Mouse (Mus musculus) thymus, postnatal 4 days (tissue): Measurements from ENCODE around the gene Gm867.
A peak's percentile ranks its signal among the peaks of the same experiment; 100 is the strongest.

Experiments used
- DNase-seq: peaks from one replicate; pipeline ENCODE4 v3.0.0; 2021

The Gm867 gene

DNA sequence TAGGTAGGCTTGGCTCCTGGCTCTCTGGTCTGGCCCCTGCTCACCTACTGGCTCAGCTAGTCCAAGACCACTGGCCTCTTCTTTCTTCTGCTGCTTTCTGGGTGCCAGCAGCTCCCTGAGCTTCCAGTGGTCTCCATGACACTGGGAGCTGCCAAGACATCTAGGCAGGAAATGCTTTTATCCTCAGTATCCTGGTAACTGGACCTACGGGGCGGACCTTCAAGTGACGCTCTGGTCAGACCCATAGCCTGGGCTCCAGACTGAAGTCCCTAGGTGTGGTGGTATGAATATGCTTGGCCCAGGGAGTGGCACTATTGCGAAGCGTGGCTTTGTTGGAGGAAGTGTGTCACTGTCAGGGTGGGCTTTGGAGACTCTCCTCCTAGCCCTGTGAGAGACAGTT, at the start of gene Gm867:
Gene Gm867, minus strand, starts transcription at position 153 of the 400 bp plus-strand sequence.
- no peak for DNase-seq

DNA sequence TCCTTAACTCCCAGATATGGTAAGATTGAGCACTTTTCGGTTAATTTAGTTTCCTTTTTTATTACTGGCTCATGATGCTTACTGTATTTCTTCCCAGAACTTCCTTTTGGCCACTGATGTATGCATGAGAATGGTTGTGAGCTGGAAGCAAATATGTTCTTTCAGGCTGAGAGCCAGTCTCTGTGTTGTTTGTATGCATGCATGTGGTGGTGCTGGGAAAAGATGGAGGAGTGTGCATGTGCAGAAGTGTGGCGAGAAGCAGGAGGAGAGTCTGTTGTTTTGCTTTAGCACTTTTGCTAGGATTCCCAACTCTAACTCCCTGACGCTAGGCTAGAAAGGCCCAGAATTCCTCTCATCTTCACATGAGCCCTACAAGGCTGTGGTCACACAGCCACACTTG, 39.0 kb upstream of the Gm867 start:
- DNase-seq: no peak

DNA sequence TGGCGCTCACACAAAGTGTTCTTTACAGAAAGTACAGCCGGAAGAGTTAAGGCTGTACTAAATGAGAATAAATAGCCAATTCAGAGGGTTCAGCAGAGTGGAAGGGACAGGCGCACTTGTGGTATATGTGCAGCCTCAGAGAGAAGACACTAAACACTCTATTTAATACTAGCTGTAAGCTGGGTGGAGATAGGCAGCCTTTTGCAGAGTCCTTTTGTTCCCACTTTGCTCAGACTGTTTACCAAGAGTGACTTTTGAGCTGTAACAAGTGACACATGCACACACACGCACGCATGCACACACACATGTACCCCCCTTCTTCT, 38.3 kb upstream of the Gm867 start:
- no peak for DNase-seq

DNA sequence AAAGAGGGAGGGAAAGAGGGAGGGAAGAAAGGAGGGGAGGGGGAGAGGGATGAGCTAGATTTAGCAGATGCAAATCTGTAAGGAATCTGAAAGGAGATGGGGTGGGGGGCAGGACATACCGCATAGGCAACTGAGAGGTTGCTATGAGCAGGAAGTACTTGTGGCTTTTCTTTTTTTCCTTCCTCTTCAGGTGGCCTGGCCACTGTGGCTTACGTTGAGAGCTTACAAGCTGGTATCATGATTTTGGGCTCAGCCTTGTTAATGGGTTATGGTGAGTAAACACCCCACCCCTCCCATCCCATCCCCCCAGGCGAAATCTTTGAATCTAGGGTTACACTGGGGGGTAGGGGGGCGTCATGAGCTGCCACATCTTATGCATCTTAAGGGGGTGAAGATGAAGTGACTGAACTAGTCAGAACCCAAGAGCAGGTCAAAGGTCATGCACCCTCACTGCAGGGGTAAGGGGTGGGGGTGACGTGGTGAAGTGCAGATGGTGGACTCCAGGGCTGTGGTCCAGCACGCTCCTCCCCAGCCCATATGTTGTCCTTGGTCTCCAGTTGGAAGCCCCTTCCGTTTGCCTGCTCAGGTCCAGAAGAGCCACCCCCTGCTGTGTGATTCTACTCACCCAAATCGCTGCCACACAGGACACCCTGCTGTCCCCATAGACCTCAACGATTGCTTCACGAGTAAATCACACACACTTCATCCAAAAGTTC, 37.8 kb upstream of the Gm867 start:
- no peak for DNase-seq

DNA sequence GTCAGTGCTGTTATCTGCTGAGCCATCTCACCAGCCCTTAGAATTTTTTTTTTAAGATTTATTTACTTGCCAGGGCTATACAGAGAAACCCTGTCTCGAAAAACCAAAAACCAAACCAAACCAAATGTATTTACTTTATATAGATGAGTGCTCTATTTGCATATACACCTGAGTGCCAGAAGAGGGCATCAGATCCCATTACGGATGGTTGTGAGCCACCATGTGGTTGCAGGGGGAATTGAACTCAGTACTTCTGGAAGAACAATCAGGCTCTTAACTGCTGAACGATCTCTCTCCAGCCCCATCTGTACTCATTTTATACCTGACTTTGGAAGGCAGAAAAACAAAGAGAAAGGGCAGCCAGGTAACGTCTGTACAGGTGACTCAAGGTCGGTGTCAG, 34.7 kb upstream of the Gm867 start:
- peak; percentile 46 for DNase-seq

DNA sequence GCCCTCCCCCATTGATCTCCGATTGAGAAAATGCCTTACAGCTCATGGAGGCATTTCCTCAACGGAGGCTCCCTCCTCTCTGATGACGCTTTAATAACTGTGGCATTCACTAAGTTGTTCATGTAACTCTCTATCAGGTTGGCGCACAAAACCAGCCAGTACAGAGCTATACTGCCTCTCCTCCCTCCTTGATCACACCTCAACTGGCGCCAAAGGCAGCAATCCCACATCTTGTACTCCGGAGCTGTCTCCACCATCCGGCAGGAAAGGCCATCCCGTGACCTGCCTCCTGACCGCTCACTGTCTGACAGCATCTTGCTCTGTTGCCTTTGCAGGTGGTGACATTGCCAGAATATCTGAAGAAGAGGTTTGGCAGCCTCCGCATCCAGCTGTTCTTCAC, 33.4 kb upstream of the Gm867 start:
- DNase-seq: no peak

DNA sequence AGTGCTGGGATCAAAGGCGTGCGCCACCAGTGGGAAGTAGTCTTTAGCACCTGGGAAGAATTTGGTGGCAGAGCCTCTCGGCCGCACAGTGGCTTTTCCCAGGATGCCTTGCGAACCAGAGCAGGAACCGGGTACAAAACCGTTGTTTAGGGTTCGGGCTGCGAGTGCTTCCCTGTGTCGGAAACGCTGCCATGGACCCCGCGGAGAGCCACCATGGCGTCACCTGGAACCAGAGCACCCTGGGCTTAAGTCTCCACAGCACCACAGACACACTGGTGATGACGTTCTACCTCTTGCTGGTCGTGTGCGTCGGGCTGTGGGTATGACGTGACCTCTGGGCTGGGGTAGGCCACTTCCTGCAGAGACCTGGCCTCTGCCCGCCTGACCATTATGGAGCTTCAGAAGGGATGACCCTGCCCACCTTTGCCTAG, 13.9 kb upstream of the Gm867 start, which contains the start of gene Gm5134:
Gene Gm5134, plus strand, starts transcription at position 134 of the 431 bp plus-strand sequence.
- DNase-seq: peak; percentile 50

DNA sequence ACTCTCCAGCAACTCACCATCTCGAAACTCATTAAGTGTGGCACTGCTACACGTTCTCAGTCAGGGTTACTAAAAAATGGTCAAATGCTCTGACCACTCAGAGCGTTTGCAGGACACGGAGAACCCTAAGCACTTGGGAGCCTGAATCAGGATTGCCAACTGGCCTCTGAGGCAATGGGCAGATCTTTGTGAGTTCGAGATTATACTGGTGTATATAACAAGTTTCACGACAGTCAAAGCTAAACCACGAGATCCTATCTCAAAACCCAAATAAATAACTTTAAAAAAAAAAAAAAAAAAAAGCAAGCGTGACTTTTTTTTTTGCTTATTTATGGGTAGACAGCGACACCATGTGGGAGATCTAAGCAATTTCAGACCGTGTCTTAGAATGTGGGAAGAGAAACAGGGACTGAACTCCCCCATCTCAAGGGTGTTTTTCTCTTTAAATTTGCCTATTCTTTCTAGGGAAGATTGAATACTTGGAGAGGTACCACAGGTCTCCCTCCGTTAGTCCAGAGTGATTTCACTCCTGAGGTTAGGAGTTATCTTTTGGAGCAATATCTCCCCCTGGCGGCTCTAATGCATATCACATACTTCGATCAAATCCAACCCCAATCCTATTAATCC, 11.1 kb upstream of the Gm867 start:
- DNase-seq: peak; percentile 53

DNA sequence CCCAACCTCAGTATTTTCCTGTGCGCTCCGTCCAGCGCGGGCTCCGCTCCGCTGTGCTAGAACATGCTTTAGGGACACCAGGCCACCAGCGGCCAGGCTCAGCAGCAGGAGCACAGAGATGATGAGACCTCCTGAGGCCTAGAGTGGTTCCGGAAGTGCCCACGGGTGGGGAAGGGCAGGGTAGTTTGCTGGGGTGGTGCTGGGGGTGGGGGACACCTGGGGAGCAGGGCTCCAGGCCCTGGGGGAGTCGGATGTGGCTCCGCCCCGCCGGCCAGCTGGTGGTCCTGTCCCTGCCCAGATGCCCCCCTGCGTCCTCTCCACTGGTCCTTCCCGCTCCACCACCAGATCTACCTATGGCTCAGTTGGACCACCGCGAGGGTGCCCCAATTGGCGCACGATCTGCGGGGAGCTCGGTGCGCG, 10.3 kb upstream of the Gm867 start:
- peak; percentile 68 for DNase-seq

DNA sequence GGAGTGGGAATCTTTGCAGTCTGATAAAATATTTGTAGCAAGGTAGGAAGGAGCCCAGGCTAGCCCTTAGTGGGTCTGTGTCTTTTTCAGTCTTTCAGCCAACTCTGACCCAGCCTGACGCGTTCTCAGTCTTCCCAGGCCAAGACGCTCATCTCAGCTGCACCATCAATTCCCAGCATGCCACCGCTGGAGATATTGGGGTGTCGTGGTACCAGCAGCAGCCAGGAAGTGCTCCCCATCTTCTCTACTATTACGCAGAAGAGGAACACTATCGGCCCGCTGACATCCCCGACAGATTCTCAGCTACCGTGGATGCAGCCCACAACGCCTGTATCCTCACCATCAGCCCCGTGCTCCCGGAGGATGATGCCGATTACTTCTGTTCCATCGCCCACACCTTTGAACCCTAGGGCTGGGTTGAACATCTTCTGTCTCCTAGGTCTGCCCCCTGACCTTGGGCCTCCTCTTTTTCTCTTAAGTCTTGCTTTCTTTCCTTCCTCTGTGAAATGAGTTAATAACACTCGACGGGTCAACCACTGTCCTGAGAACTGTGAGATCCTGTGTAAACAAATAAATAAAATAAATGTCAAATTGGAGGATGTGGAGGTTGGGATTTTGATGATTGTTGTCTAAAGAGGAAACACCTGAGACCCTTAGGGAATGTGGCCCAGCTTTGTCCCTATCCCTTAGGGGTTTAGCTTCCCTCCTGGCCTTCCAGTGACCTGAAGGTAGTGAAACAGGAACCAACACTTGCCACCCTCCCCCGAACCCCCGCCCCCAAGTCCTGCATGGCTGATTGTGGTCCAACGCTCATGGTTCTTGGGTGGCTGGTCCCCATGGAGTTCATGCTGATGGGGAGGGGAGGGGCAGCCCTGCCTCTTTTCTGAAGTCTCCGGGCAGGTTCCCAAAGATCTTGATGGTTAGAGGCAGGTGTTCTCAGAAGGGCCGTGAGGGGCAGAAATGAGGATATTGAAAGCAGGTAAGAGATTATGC, 8.9 kb upstream of the Gm867 start:
- no peak for DNase-seq

DNA sequence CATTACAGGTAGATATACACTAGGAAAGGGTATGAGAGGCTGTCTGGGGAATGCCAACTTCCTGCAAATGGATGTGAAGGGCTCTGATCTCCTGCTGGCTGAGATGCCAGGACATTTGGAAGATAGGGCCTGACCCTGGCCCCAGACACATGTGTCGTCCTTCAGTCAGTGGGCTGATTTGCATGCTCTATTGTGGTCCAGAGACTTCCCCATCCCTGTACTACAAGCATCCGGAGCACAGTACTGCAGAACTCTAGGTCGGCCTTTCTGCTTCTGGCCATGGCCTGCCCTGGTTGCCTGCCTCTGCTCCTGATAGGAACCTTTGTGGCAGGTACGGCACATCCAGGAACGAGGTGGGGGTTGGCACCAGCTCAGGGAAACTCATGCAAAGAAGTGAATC, 7.6 kb upstream of the Gm867 start:
- no peak for DNase-seq

DNA sequence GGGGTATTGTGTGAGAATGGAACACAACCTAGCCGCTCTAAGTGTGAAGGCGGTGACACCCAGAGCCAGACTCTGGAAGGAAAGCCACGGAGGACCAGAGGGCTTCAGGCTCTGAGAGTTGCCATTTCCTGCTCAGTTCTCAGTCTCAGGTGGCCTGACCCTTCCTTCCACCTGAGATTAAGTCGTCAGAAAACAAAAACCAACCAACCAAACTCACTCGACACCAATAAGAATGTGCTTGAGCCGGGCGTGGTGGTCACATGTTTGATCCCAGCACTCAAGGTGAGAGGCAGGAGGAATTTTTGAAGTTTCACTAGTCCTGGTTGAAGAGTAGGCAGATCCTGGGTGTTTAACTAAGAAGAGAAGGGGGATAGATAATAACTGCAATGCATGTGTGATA, 5.4 kb upstream of the Gm867 start:
- DNase-seq: no peak

DNA sequence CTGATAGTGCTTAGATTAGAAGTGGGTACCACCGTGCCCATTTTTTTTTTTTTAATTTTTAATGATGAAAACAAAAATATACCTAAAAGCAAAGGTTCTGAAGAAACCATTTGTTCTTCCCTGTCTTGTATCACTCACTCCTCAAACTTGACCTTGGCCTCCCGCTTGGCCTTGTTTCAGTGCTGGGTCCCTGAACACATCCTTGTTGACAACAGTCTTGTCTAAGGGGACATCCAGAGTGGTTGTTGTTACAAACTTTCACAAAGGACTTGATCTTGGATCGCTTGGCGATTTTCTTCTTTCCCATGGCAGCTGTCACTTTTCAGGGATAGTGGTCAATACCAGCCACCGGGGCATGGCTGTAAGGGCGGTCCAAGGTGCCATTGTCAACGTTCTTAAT, 4.7 kb upstream of the Gm867 start:
- DNase-seq: no peak

DNA sequence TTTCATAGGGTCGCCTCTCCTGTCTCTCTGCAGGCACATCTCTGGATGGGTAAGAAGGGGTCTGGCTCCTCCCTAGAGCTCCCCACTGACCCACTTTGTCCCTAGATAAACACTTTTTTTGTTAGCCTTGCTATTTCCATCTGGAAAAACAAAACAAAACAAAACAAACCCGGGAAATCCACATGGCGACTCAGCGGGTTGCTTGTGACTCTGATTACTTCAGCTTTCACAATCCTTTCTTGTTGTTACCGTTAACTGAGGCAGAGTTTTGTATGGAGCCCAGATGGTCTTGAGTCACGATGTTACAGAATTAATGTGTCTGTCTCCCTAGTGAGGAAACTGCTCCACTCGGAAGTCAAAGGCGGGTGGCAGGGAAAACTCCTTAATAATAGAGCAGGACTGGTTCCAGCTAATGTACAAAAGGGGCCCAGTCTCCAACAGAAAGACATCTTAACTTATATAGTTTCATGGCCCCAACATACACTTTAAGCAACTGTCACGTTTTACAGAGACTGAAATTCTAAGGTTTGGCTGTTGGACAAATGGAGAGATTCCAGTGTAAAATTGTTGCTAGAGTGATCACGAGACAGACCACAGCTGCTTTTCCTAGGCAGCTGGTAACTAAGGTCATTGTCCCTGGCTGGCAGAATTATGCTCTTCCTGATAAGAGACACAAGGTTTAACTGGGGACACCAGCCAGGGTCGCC, 3.7 kb upstream of the Gm867 start:
- DNase-seq: no peak

DNA sequence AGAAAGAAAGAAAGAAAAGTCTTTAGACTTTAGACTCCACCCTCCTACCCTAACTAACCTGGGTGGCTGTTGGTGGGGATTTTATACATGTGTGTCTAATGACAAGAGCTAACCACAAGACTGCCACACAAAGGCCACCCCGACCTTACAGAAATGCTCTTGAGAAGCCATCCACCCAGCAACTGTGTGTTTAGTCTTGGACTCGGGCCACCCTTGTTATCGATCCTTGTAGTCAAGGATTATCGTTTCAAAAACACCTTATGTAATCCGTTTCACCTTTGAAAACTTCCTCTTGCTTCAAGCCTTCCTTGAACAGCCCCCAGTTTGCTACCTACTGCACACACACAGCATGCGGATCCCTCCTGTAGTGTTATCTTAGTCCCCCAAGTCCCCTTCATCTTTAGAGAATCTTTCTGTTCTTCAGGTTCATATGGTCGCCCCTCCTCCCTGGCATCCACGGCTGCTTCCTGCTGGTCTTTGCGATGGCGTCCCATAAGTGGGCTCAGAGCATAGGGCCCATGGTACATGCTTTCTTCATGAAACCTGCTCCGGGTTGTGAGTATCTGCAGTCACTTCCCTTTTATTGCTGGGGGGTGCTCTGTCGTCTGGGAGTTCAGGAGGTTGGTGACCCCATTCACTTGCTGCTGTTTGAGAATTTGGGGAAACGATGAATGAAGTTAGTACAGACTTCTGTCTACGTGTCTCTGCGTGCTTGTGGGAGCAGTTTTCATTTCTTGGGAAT, 2.4 kb upstream of the Gm867 start, which contains the start of gene Vpreb3:
Gene Vpreb3, plus strand, starts transcription at position 322 of the 742 bp plus-strand sequence.
- no peak for DNase-seq

DNA sequence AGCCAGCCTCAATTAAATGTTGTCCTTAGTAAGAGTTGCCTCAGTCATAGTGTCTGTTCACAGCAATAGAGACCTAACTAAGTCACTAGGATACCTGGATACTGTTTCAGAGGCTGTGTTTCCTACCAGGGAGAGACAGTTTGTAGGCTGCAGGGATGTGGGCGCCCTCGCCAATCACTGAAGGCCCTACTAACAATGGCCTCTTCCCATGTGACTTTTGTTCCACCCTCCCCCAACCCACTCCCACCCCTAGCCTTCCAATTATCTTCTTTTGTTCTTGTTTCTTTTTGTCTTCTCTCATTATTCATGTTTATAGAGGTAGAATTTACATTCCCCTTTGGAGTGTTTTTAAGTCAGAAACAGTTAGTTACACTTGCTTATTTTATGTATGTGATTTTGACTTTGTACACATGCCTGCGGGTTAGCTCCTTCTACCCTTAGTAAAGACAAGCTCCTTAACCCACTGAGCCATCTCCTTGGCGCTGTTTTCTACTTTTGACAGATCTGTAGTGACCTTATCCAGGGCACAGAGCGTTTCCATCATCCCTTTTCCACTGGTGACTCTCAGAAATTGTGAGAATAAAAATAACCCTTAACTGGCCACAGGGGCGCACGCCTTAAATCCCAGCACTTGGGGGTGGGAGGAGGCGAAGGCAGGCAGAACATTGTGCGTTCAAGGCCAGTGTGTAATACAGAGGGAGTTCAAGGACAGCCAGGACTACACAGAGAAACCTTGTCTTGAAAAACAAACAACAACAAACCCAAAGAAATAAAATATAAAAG, 761 bp upstream of the Gm867 start:
- no peak for DNase-seq

DNA sequence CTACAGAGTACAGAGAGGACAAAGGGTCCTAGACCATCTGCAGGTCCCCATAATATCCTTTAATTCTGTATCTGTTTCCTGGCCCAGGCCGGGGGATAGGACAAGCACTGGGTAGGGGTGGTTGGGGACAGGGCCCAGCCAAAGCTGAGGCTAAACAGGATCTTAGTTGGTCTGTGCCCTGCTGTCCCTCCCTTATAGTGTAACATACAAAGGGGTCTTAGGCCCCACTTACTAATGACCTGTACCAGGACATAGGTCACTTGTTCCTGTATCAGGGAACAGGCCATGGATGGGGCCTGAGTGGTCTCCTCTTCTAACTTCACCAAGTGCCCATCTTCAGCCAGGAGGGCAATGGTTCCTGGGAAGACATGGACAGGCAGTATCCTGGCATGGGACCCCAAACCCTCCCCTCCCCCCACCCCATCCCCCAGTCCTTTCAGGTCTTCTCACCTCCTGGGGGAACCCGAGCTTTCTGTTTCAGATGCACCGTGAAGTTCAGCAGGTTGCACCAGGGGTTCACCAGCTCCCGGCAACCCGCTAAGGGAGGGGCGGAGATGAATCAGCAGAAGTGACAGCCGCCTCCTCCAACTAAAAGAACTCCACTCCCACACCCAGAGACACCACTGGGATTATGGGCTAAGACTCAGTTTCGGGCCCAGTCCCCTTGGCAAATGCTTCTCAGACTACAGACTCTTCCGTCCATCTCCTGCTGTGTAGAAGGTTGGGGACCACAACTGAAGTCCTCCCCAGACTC, 814 bp downstream of the Gm867 start:
- DNase-seq: no peak

DNA sequence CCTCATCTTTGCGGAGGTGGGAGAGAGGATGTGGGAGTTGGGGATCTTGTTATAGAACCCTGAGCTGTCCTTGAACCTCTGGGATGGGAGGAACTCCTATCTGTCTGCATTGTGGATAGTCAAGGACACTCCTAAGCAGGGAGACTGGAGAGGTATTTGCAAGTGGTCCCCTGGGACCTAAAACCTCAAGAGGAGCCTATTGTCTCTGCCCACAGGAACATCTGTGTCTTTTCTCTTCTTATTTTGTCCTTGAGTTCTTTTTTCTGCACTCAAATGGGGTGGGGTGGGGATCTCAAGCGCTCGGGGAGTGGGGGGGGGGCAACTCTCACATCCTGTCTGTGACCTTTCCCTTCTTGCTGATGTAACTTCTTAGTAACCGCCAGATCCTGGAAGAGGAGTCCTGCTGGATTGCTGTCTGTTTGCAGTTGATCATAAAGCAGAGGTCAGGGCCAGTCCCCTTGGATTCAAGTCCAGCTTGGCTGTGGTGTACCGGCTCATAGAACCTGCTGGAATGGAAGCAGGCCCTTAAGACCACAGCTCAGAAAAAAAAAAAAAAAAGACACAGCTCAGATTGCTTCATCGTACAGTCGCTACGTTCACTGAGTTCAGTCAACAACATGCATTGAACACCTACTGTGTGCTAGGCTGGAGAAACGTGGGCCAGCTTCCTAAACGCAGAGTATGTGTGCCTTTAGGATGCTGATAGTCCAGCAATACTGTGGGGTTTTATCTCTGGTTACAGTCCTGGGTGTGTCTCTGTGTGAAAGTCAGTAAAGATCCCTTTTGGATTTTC, 2.4 kb downstream of the Gm867 start:
- no peak for DNase-seq

DNA sequence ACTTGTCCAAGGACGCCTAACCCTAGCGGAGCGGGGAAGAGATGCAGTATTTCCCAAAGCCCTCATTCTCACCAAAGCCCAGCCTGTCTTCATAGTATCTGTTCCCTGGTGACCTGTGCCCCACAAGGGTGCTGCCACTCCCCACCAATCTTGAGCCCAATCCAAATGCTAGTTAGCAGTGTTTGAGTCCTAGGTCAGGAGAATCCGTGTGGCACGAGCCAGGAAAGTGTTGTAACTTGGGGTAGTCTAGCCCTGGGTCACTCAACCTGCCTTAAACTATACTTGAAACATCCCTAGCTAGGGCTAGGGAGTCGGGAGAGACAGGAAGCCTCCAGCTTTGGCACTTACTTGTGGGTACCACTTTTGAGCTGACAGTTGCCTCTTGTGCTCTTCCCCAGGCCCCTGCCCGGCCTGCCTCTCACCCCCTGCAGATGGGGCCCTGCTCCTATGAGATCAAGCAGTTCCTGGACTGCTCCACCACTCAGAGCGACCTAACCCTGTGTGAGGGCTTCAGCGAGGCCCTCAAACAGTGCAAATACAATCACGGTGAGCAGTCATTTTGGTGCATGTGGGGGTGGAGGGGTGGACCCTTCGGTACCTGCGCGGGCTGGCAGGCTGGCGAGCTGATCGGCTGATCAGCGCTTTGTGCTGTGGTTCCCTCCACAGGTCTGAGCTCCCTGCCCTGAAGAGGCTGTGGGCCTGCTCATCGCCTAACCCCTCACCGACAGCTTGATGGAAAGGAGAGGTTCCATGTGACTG, 3.4 kb downstream of the Gm867 start:
- no peak for DNase-seq
